Mouse (Mus musculus) neural tube, embryonic 11.5 days (tissue): ENCODE data around the gene Commd9. TPM values are rescaled to one million over a fixed set of nuclear protein-coding genes. Genes with fewer than 3 reads are reported as not detected.

Experiments
- ATAC-seq: fragments of 200-750 bp; cut with Nextera tagmentation; 2 replicates; pipeline ENCODE4 v1.8.0; 2017; ENCODE audit warnings: moderate number of reproducible peaks, mild to moderate bottlenecking, moderate TSS enrichment, moderate library complexity; ENCODE audit not compliant: insufficient read depth, low FRiP score, low TSS enrichment
- DNase-seq: peaks from one replicate; pipeline ENCODE4 v3.0.0-alpha.2; 2015; ENCODE audit warnings: low spot score
- H3K27ac ChIP-seq: fragments of 300-500 bp; sonication (generic); 2 replicates; pipeline ENCODE4 v1.5.1; 2014; ENCODE audit warnings: low read depth, mild to moderate bottlenecking, low read length
- H3K27me3 ChIP-seq: fragments of 300-500 bp; sonication (generic); 2 replicates; pipeline ENCODE4 v1.6.1; 2014; ENCODE audit warnings: mild to moderate bottlenecking, low read length, mixed read lengths; ENCODE audit not compliant: control insufficient read depth, insufficient read depth
- H3K36me3 ChIP-seq: fragments of 300-500 bp; sonication (generic); 2 replicates; pipeline ENCODE4 v1.6.1; 2014; ENCODE audit warnings: mild to moderate bottlenecking, low read length, moderate library complexity, mixed read lengths; ENCODE audit not compliant: control insufficient read depth, insufficient read depth
- H3K4me1 ChIP-seq: fragments of 300-500 bp; sonication (generic); 2 replicates; pipeline ENCODE4 v1.6.1; 2014; ENCODE audit warnings: low read length, mixed read lengths; ENCODE audit not compliant: control insufficient read depth, insufficient read depth
- H3K4me2 ChIP-seq: fragments of 300-500 bp; sonication (generic); 2 replicates; pipeline ENCODE4 v1.6.1; 2014; ENCODE audit warnings: low read depth, mild to moderate bottlenecking, moderate library complexity
- H3K4me3 ChIP-seq: fragments of 300-500 bp; sonication (generic); 2 replicates; pipeline ENCODE4 v1.5.1; 2014; ENCODE audit warnings: low read depth, low read length
- H3K9ac ChIP-seq: fragments of 300-500 bp; sonication (generic); 2 replicates; pipeline ENCODE4 v1.6.1; 2014; ENCODE audit warnings: mild to moderate bottlenecking, low read length
- H3K9me3 ChIP-seq: fragments of 300-500 bp; sonication (generic); 2 replicates; pipeline ENCODE4 v1.6.1; 2016; ENCODE audit warnings: low read length; ENCODE audit not compliant: control insufficient read depth
- WGBS: fragments of 180-500 bp; shearing (Covaris S2); extraction: QIAGEN DNeasy Blood & Tissue Kit; methylation state at CpG from one replicate; pipeline ENCODE4 v1.1.7; 2014; 5-methylcytosine and 5-hydroxymethylcytosine counted together
- polyA plus RNA-seq: library from polyadenylated mRNA; unstranded; fragments of >200 nt; fragmentation: Nextera tagmentation; extraction: Ambion mirVana; gene quantifications from 2 replicates; pipeline ENCODE4 v1.2.1, GENCODE M21; 2014

Commd9 gene
- polyA plus RNA-seq, 1 experiment from 2014 or later: 78.7 TPM

- H3K27ac ChIP-seq: no peak overlapping the region
- H3K9me3 ChIP-seq: no peaks in the 10 kb centered on the region
- H3K27me3 ChIP-seq: no peaks in the 10 kb centered on the region
- DNase-seq (peak; percentile 85), ATAC-seq (peak; percentile 68)
- 28% methylated on average over 21 of the region's 21 CpGs for WGBS
- no peak overlapping the region for H3K4me3 ChIP-seq
- no peaks in the 10 kb centered on the region for H3K36me3 ChIP-seq
- no peak overlapping the region for H3K4me2 ChIP-seq
- H3K9ac ChIP-seq: peak overlapping the region; percentile 3; the same call in 1 of the 2 replicates
- peaks cover 2% of the 10 kb centered on the region for H3K4me1 ChIP-seq
These were observed 19.7 kb downstream of the Commd9 start for GRCm38 (mm10) chr2:101905534-101906378.

DNA sequence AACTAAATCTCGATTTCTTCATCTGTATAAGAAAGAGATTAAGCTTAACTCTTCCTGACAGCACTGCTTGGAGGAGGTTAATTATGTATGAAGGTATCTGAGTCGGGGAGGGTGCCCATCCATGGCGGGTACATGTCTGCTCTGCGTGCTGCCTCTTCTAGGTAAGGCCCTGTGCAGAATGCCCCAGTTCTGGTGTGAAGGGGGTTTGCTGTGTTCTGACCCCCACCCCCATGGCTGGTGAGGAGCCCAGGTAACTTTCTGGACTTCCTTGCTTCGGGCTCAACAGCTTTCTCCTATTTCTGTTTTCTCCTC lies 20.3 kb downstream of the Commd9 start:
- ATAC-seq: 0 out of 2 replicates have a peak, but pooled peaks have one; percentile 21

GRCm38 (mm10) chr2:101907386-101908022 lies 21.5 kb downstream of the Commd9 start:
- Histone ChIP-seq H3K4me2 (no peak overlapping the region), H3K9ac (no peak overlapping the region), H3K4me3 (no peak overlapping the region), H3K4me1 (peaks cover 2% of the 10 kb centered on the region), H3K27ac (no peak overlapping the region), H3K36me3 (no peaks in the 10 kb centered on the region), H3K27me3 (no peaks in the 10 kb centered on the region), H3K9me3 (no peaks in the 10 kb centered on the region)
- WGBS: 60% methylated on average over 10 of the region's 10 CpGs
- DNase-seq: no peak
- ATAC-seq: no peak

More for the DNA sequence above, 20.3 kb downstream of the Commd9 start:
- no peak for DNase-seq
- Histone ChIP-seq H3K4me2 (no peak overlapping the region), H3K36me3 (no peaks in the 10 kb centered on the region), H3K27ac (no peak overlapping the region), H3K9ac (0 out of 2 replicates have a peak overlapping the region, but pooled peaks have one; percentile 3), H3K4me1 (peaks cover 2% of the 10 kb centered on the region), H3K4me3 (no peak overlapping the region), H3K9me3 (no peaks in the 10 kb centered on the region), H3K27me3 (no peaks in the 10 kb centered on the region)
- WGBS: 76% methylated on average over 5 of the region's 5 CpGs

DNA sequence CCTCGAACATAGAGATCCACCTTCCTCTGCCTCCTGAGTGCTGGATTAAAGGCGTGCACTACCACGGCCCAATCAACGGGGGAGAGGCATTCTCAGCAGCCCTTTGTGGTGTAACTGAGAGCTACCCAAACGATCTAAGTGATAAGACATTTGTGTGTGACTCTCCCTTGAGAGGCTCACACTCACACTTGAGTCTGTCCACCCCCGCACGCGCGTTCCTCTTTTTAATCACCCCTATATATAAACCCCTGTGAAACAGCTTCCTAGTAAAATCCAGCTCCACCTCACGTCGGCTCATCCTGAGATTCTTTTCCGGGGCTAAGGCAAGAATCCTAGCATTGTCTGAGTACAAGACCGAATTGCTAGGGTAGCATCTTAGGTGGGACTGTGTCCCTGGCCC lies 22.7 kb downstream of the Commd9 start:
- Histone ChIP-seq H3K27ac (no peak overlapping the region), H3K27me3 (no peaks in the 10 kb centered on the region), H3K9ac (no peak overlapping the region), H3K9me3 (no peaks in the 10 kb centered on the region), H3K4me2 (no peak overlapping the region), H3K4me1 (peaks cover 2% of the 10 kb centered on the region), H3K36me3 (no peaks in the 10 kb centered on the region), H3K4me3 (no peak overlapping the region)
- 79% methylated on average over 13 of the region's 13 CpGs for WGBS
- ATAC-seq (no peak), DNase-seq (no peak)

DNA sequence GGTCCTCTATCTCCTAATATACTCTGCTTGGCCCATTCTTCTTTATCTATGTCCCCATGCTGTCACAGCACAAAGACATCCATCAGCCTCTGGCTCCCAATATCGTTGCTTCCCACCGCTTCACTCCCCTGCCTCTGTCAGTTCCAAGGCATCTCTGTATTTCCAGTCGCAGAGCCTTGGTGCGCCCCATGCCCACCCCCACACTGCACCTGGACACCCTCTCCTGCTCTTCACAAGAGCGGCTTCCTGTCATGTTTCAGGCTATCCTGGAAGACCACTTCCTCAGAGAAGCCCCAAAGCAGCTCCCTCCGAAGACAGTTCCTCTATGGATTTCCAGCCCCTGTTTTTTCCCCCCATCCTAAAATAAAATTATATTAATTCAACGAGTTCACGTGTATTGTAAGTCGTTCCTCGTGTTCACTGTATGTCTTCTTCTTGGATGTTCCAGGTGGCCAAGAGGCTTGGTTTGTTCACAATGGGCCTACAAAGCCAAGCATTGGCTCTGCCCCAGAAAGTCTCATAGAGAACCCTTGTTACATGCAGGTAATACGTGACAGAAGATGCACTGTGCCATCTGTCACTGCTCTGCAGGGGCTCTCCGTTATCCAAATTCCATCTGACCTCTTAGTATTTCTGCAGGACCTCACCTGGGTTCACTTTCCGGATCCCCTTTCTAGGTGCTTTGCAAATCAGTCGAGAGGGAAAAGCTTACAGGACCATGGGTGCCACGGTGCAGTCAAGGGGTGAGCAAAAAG lies 23.5 kb downstream of the Commd9 start:
- Histone ChIP-seq H3K27me3 (no peaks in the 10 kb centered on the region), H3K36me3 (no peaks in the 10 kb centered on the region), H3K4me1 (peaks cover 2% of the 10 kb centered on the region), H3K27ac (no peak overlapping the region), H3K9me3 (no peaks in the 10 kb centered on the region), H3K4me2 (no peak overlapping the region), H3K4me3 (no peak overlapping the region), H3K9ac (no peak overlapping the region)
- 87% methylated on average over 15 of the region's 15 CpGs for WGBS
- no peak for DNase-seq
- ATAC-seq: no peak

GRCm38 (mm10) chr2:101918518-101918917 lies 32.5 kb downstream of the Commd9 start:
- ATAC-seq (no peak), DNase-seq (no peak)
- H3K9ac ChIP-seq: no peak overlapping the region
- H3K27ac ChIP-seq: no peak overlapping the region
- H3K36me3 ChIP-seq: no peaks in the 10 kb centered on the region
- WGBS: 81% methylated on average over 7 of the region's 7 CpGs
- H3K4me2 ChIP-seq: no peak overlapping the region
- no peak overlapping the region for H3K4me3 ChIP-seq
- H3K4me1 ChIP-seq: peaks cover 5% of the 10 kb centered on the region; the same call in 1 of the 2 replicates
- no peaks in the 10 kb centered on the region for H3K27me3 ChIP-seq
- H3K9me3 ChIP-seq: no peaks in the 10 kb centered on the region

GRCm38 (mm10) chr2:101920136-101920554 lies 34.1 kb downstream of the Commd9 start:
- DNase-seq (no peak), ATAC-seq (peak; percentile 74)
- no peak overlapping the region for H3K4me2 ChIP-seq
- H3K4me3 ChIP-seq: no peak overlapping the region
- no peak overlapping the region for H3K27ac ChIP-seq
- no peak overlapping the region for H3K9ac ChIP-seq
- H3K27me3 ChIP-seq: no peaks in the 10 kb centered on the region
- 23% methylated on average over 2 of the region's 2 CpGs for WGBS
- no peaks in the 10 kb centered on the region for H3K36me3 ChIP-seq
- H3K4me1 ChIP-seq: peaks cover 5% of the 10 kb centered on the region; the same call in 1 of the 2 replicates
- no peaks in the 10 kb centered on the region for H3K9me3 ChIP-seq

DNA sequence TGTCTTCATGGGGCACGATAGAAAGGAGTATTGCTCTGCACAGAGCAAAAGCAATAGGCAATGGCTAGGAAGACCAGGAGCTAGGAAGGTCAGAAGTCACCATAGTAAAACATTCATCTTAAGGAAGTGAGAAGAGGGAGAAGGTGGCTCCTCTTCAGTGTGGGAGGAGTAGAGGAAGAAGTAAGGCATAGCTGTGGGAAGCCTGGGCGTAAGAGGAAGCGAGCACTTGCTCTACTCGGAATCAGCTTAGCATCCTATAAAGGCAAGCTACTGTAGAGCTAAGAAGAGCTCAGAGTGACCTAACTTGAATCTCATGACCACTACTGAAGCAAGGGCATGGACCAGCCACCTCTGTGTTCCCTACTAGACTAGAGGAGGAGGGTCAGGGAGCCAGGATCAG lies 36.3 kb downstream of the Commd9 start:
- Histone ChIP-seq H3K36me3 (no peaks in the 10 kb centered on the region), H3K9ac (no peak overlapping the region), H3K9me3 (no peaks in the 10 kb centered on the region), H3K4me2 (no peak overlapping the region), H3K4me3 (no peak overlapping the region), H3K27me3 (no peaks in the 10 kb centered on the region), H3K4me1 (peaks cover 5% of the 10 kb centered on the region; the same call in 1 of the 2 replicates), H3K27ac (no peak overlapping the region)
- DNase-seq: no peak
- WGBS: 94% methylated on average over 4 of the region's 4 CpGs
- no peak for ATAC-seq
